Comparison of ENCODE assay signal across 8 mouse cellular contexts in genomic region chr14:31017854-31018253, GRCm38 (mm10). TPM values are rescaled to one million over a fixed set of nuclear protein-coding genes. Genes with fewer than 3 reads are reported as not detected.
DNase-seq lines count a peak whose midpoint lies in the region; ATAC-seq and TF ChIP-seq lines count a peak whose summit lies in the region.

No protein-coding gene starts in this region.

- peaks cover 2% of the 10 kb centered on the region for H3K4me1 ChIP-seq in cortical plate, adult 2 months (ENCODE audit: control insufficient read depth, insufficient read depth, low read length)
- H3K4me1 ChIP-seq in hindbrain, embryonic 11.5 days (replicated peaks; ENCODE audit: control insufficient read depth, insufficient read depth, low read length), result 0 out of 2 replicates have a peak, but pooled peaks cover 4% of the 10 kb centered on the region
- peaks cover 15% of the 10 kb centered on the region for H3K4me1 ChIP-seq in lung, embryonic 16.5 days (replicated peaks; ENCODE audit: control insufficient read depth, insufficient read depth, low read length)
- peaks cover 19% of the 10 kb centered on the region for H3K4me1 ChIP-seq in stomach, embryonic 16.5 days (ENCODE audit: control insufficient read depth, insufficient read depth, low read length)

- no peak for TF ChIP-seq POLR2A in cortical plate, adult 2 months (IDR thresholded peaks at IDR 0.05; ENCODE audit: extremely low read depth, insufficient read depth, low read length)

- H3K36me3 ChIP-seq in hindbrain, embryonic 11.5 days (ENCODE audit: control insufficient read depth, insufficient read depth, low read length), result peaks cover 7% of the 10 kb centered on the region
- peaks cover 32% of the 10 kb centered on the region for H3K36me3 ChIP-seq in lung, embryonic 16.5 days (ENCODE audit: control insufficient read depth, insufficient read depth, low read length)
- H3K36me3 ChIP-seq in stomach, embryonic 16.5 days (ENCODE audit: control insufficient read depth, insufficient read depth, low read length), result peaks cover 22% of the 10 kb centered on the region

- H3K27ac ChIP-seq in cortical plate, adult 2 months (ENCODE audit: insufficient read depth, low read length), result no peak overlapping the region
- no peak overlapping the region for H3K27ac ChIP-seq in hindbrain, embryonic 11.5 days (ENCODE audit: low read depth, low read length)
- no peak overlapping the region for H3K27ac ChIP-seq in lung, embryonic 16.5 days (ENCODE audit: low read length)
- no peak overlapping the region; the same call in 1 of the 2 replicates for H3K27ac ChIP-seq in stomach, embryonic 16.5 days (ENCODE audit: low read length)

- no peak for ATAC-seq in hindbrain, embryonic 11.5 days (ENCODE audit: low FRiP score)
- no peak for ATAC-seq in lung, embryonic 16.5 days (ENCODE audit: low read depth)
- ATAC-seq in stomach, embryonic 16.5 days (ENCODE audit: insufficient read depth, low FRiP score), result no peak

- peak; percentile 12 to 37 for DNase-seq in spleen, postnatal 36 days (ENCODE audit: low spot score in 2 of 2)
- no peak for DNase-seq in spleen, adult 18-20 months
- peak; percentile 32 for DNase-seq in hindbrain, embryonic 11.5 days (ENCODE audit: low spot score)
- DNase-seq in cerebellum, adult 9-10 months, result no peak
- no peak for DNase-seq in gastrocnemius, postnatal 10 days

- no peak for TF ChIP-seq CTCF in cortical plate, adult 2 months (IDR thresholded peaks at IDR 0.05; ENCODE audit: extremely low read depth, insufficient read depth, low read length)

- H3K4me2 ChIP-seq in hindbrain, embryonic 11.5 days (replicated peaks; ENCODE audit: low read depth, low read length), result peak overlapping the region; percentile 63
- peak overlapping the region; percentile 91 for H3K4me2 ChIP-seq in lung, embryonic 16.5 days (ENCODE audit: low read depth, low read length)
- H3K4me2 ChIP-seq in stomach, embryonic 16.5 days (ENCODE audit: low read depth, low read length), result peak overlapping the region; percentile 88

- peak overlapping the region; percentile 45 for H3K4me3 ChIP-seq in cortical plate, adult 2 months (ENCODE audit: insufficient read depth, low read length)
- peak overlapping the region; percentile 66 for H3K4me3 ChIP-seq in hindbrain, embryonic 11.5 days (ENCODE audit: low read depth, low read length)
- peak overlapping the region; percentile 67 for H3K4me3 ChIP-seq in lung, embryonic 16.5 days (ENCODE audit: low read length)
- H3K4me3 ChIP-seq in stomach, embryonic 16.5 days (replicated peaks; ENCODE audit: low read length), result peak overlapping the region; percentile 95

- no peaks in the 10 kb centered on the region for H3K9me3 ChIP-seq in hindbrain, embryonic 11.5 days (ENCODE audit: control insufficient read depth, low read length)
- no peaks in the 10 kb centered on the region for H3K9me3 ChIP-seq in lung, embryonic 16.5 days (ENCODE audit: control insufficient read depth, low read length)
- no peaks in the 10 kb centered on the region for H3K9me3 ChIP-seq in stomach, embryonic 16.5 days (replicated peaks; ENCODE audit: control insufficient read depth, low read length)

- peak overlapping the region; percentile 93 for H3K9ac ChIP-seq in hindbrain, embryonic 11.5 days (ENCODE audit: low read depth, low read length)
- H3K9ac ChIP-seq in lung, embryonic 16.5 days (ENCODE audit: low read length), result peak overlapping the region; percentile 95
- peak overlapping the region; percentile 95 for H3K9ac ChIP-seq in stomach, embryonic 16.5 days (ENCODE audit: low read length)

- WGBS in hindbrain, embryonic 11.5 days, result 0% methylated on average over 2 of the region's 2 CpGs
- 0% methylated on average over 2 of the region's 2 CpGs for WGBS in lung, embryonic 16.5 days
- 0% methylated on average over 2 of the region's 2 CpGs for WGBS in stomach, embryonic 16.5 days

- no peaks in the 10 kb centered on the region for H3K27me3 ChIP-seq in hindbrain, embryonic 11.5 days (ENCODE audit: control insufficient read depth, insufficient read depth, low read length)
- no peaks in the 10 kb centered on the region for H3K27me3 ChIP-seq in lung, embryonic 16.5 days (ENCODE audit: control insufficient read depth, insufficient read depth, low read depth, low read length)
- H3K27me3 ChIP-seq in stomach, embryonic 16.5 days (ENCODE audit: control insufficient read depth, insufficient read depth, low read length), result no peaks in the 10 kb centered on the region

RNA-seq across cellular contexts. Expression of gene Pbrm1, which starts 1.1 kb away (rescaled TPM):
- 15.5 and 17.0 TPM in 2 replicates for polyA plus RNA-seq in cortical plate, adult 2 months (2012; rRNA removed)
- polyA plus RNA-seq in hindbrain, embryonic 11.5 days (2014; fragmentation: Nextera tagmentation; extraction: Ambion mirVana), result 125 and 139 TPM in 2 replicates
- polyA plus RNA-seq in lung, embryonic 16.5 days (2015; fragmentation: Nextera tagmentation; extraction: Ambion mirVana), result 115 and 120 TPM in 2 replicates
- 93.2 and 99.2 TPM in 2 replicates for polyA plus RNA-seq in stomach, embryonic 16.5 days (2015; fragmentation: Nextera tagmentation; extraction: Ambion mirVana)
- 10 to 100 TPM; 58.7 to 70.8 TPM for total RNA-seq in gastrocnemius, postnatal 10 days (2021)

RNA-seq across cellular contexts. Expression of gene Gnl3, which starts 1.1 kb away (rescaled TPM):
- polyA plus RNA-seq in cortical plate, adult 2 months (2012; rRNA removed), result 55.6 and 57.8 TPM in 2 replicates
- polyA plus RNA-seq in hindbrain, embryonic 11.5 days (2014; fragmentation: Nextera tagmentation; extraction: Ambion mirVana), result 82.6 and 85.6 TPM in 2 replicates
- polyA plus RNA-seq in lung, embryonic 16.5 days (2015; fragmentation: Nextera tagmentation; extraction: Ambion mirVana), result 65.8 and 76.2 TPM in 2 replicates
- polyA plus RNA-seq in stomach, embryonic 16.5 days (2015; fragmentation: Nextera tagmentation; extraction: Ambion mirVana), result 99.4 and 100.0 TPM in 2 replicates
- total RNA-seq in gastrocnemius, postnatal 10 days (2021), result 10 to 100 TPM; 35.5 to 46.5 TPM

RNA-seq across cellular contexts. Expression of gene Spcs1, which starts 16.4 kb away (rescaled TPM):
- 251 and 272 TPM in 2 replicates for polyA plus RNA-seq in cortical plate, adult 2 months (2012; rRNA removed)
- 294 and 304 TPM in 2 replicates for polyA plus RNA-seq in hindbrain, embryonic 11.5 days (2014; fragmentation: Nextera tagmentation; extraction: Ambion mirVana)
- 434 and 441 TPM in 2 replicates for polyA plus RNA-seq in lung, embryonic 16.5 days (2015; fragmentation: Nextera tagmentation; extraction: Ambion mirVana)
- 427 and 483 TPM in 2 replicates for polyA plus RNA-seq in stomach, embryonic 16.5 days (2015; fragmentation: Nextera tagmentation; extraction: Ambion mirVana)
- 100 to 1,000 TPM; 155 to 161 TPM for total RNA-seq in gastrocnemius, postnatal 10 days (2021)

RNA-seq across cellular contexts. Expression of gene Glt8d1, which starts 16.7 kb away (rescaled TPM):
- polyA plus RNA-seq in cortical plate, adult 2 months (2012; rRNA removed), result 93.9 and 94.9 TPM in 2 replicates
- 65.2 and 74.2 TPM in 2 replicates for polyA plus RNA-seq in hindbrain, embryonic 11.5 days (2014; fragmentation: Nextera tagmentation; extraction: Ambion mirVana)
- 67.9 and 70.2 TPM in 2 replicates for polyA plus RNA-seq in lung, embryonic 16.5 days (2015; fragmentation: Nextera tagmentation; extraction: Ambion mirVana)
- 54.1 and 57.9 TPM in 2 replicates for polyA plus RNA-seq in stomach, embryonic 16.5 days (2015; fragmentation: Nextera tagmentation; extraction: Ambion mirVana)
- 10 to 100 TPM; 18.0 to 27.4 TPM for total RNA-seq in gastrocnemius, postnatal 10 days (2021)

Comparison
In these comparisons a context has a peak if more than half of its experiments do, and no peak if none do; other contexts are left out.
1. DNase-seq: peak in spleen, postnatal 36 days (2 of 2) and hindbrain, embryonic 11.5 days (single experiment); none in spleen, adult 18-20 months (0 of 2), cerebellum, adult 9-10 months (single experiment) and gastrocnemius, postnatal 10 days (single experiment).
2. H3K4me3 ChIP-seq: peak in every context shown above with its lines; median percentile 95 in stomach, embryonic 16.5 days; 67 in lung, embryonic 16.5 days; 66 in hindbrain, embryonic 11.5 days; 45 in cortical plate, adult 2 months.
3. Peak in every context shown above with its lines, with median percentiles within 50 percentile points of each other: H3K4me2 ChIP-seq and H3K9ac ChIP-seq.